In the genomic region with DNA sequence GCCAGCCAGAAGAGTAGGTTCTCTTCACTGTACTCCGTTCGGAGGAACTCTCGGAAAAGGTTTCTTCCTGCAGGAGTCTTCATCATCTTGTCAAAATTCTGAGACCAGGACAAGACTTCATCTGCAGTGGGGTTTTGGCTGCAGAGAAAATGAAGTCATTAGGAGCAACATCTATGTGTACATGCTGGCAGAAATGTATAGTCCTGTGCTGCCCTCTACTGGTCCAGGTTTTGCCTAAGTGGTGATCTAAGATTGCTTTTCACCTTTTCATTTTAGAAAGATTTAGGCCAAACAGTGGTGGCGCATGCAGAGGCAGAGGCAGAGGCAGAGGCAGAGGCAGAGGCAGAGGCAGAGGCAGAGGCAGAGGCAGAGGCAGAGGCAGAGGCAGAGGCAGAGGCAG, we compare ENCODE assay signal across 8 mouse cellular contexts. TPM values are rescaled to one million over a fixed set of nuclear protein-coding genes. Genes with fewer than 3 reads are reported as not detected.
DNase-seq lines count a peak whose midpoint lies in the region; ATAC-seq and TF ChIP-seq lines count a peak whose summit lies in the region.

No protein-coding gene starts in this region.

- 83% methylated on average over 4 of the region's 4 CpGs for WGBS in intestine, postnatal 0 days
- WGBS in intestine, embryonic 15.5 days: 75% methylated on average over 4 of the region's 4 CpGs

- peak; percentile 76 for DNase-seq in B cell, adult 2 months
- DNase-seq in ES-E14 (ENCODE audit: low read depth, low spot score): peak; percentile 56
- peak; percentile 56 to 68 for DNase-seq in cerebellum, postnatal 14 days
- DNase-seq in kidney, adult 9 months: peak; percentile 66
- DNase-seq in naive thymus-derived CD4-positive, alpha-beta T cell, adult 2 months (ENCODE audit: low read depth): peak; percentile 85
- peak; percentile 13 for DNase-seq in yolk sac, embryonic 10.5 days (ENCODE audit: low spot score)

- in situ Hi-C loops in ES-E14 (cut with MboI; ENCODE audit: low sequenced_read_pairs in 2 of 2, unreplicated experiment in 2 of 2): no loop called here

- TF ChIP-seq CTCF in intestine, postnatal 0 days (IDR thresholded peaks at IDR 0.05; ENCODE audit: low read depth): peak; percentile 79

- no peaks in the 10 kb centered on the region for H3K36me3 ChIP-seq in intestine, postnatal 0 days (ENCODE audit: control insufficient read depth, insufficient read depth)
- no peaks in the 10 kb centered on the region for H3K36me3 ChIP-seq in intestine, embryonic 15.5 days
- H3K36me3 ChIP-seq in ES-E14 (ENCODE audit: control insufficient read depth, insufficient read depth, low read length, poor library complexity, severe bottlenecking): no peaks in the 10 kb centered on the region

- no peak for ATAC-seq in intestine, postnatal 0 days
- ATAC-seq in intestine, embryonic 15.5 days: no peak

- H3K9me3 ChIP-seq in intestine, postnatal 0 days (ENCODE audit: control insufficient read depth): no peaks in the 10 kb centered on the region
- H3K9me3 ChIP-seq in intestine, embryonic 15.5 days: no peaks in the 10 kb centered on the region
- no peaks in the 10 kb centered on the region for H3K9me3 ChIP-seq in ES-E14 (ENCODE audit: control insufficient read depth, insufficient read depth, low read depth, low read length)

- no peaks in the 10 kb centered on the region for H3K27me3 ChIP-seq in intestine, postnatal 0 days (replicated peaks; ENCODE audit: control insufficient read depth, insufficient read depth, low read length)
- H3K27me3 ChIP-seq in intestine, embryonic 15.5 days (replicated peaks): no peaks in the 10 kb centered on the region

- H3K4me2 ChIP-seq in intestine, postnatal 0 days (replicated peaks; ENCODE audit: low read depth): no peak overlapping the region
- no peak overlapping the region for H3K4me2 ChIP-seq in intestine, embryonic 15.5 days (replicated peaks)

- H3K27ac ChIP-seq in intestine, postnatal 0 days (ENCODE audit: low read depth, low read length): no peak overlapping the region
- H3K27ac ChIP-seq in intestine, embryonic 15.5 days: no peak overlapping the region
- H3K27ac ChIP-seq in ES-E14 (ENCODE audit: insufficient read depth, low read depth, low read length, poor library complexity, severe bottlenecking): no peak overlapping the region

- no peak overlapping the region for H3K4me3 ChIP-seq in intestine, postnatal 0 days (ENCODE audit: low read depth, low read length)
- no peak overlapping the region for H3K4me3 ChIP-seq in intestine, embryonic 15.5 days (replicated peaks)
- H3K4me3 ChIP-seq in ES-E14 (ENCODE audit: insufficient read depth in 1 of 2, low read depth in 1 of 2, low read length in 2 of 2, poor library complexity in 1 of 2, severe bottlenecking in 1 of 2): no peak overlapping the region

- H3K9ac ChIP-seq in intestine, postnatal 0 days (ENCODE audit: low read depth, low read length): no peak overlapping the region
- H3K9ac ChIP-seq in intestine, embryonic 15.5 days: no peak overlapping the region
- H3K9ac ChIP-seq in ES-E14 (ENCODE audit: insufficient read depth, low read depth, low read length, poor library complexity, severe bottlenecking): no peak overlapping the region

- H3K4me1 ChIP-seq in intestine, postnatal 0 days (replicated peaks; ENCODE audit: control insufficient read depth, insufficient read depth, low read length): no peaks in the 10 kb centered on the region
- H3K4me1 ChIP-seq in intestine, embryonic 15.5 days (replicated peaks): no peaks in the 10 kb centered on the region
- no peaks in the 10 kb centered on the region for H3K4me1 ChIP-seq in ES-E14 (ENCODE audit: control insufficient read depth in 2 of 2, insufficient read depth in 2 of 2, low read length in 2 of 2, poor library complexity in 1 of 2)

TF ChIP-seq in ES-E14, 5 proteins besides CTCF, POLR2A, EP300 and RAD21:
- no peak for TF ChIP-seq ZC3H11A (IDR thresholded peaks at IDR 0.05; ENCODE audit: borderline replicate concordance, low read depth, low read length)
- no peak for TF ChIP-seq HCFC1 (IDR thresholded peaks at IDR 0.05; ENCODE audit: borderline replicate concordance, insufficient read depth, low read length)
- no peak for TF ChIP-seq MAFK (IDR thresholded peaks at IDR 0.05; ENCODE audit: insufficient read depth, low read depth, low read length)
- no peak for TF ChIP-seq ZNF384 (IDR thresholded peaks at IDR 0.05; ENCODE audit: low read depth, low read length)
- TF ChIP-seq CHD2 (IDR thresholded peaks at IDR 0.05; ENCODE audit: low read depth, low read length): no peak

RNA-seq across cellular contexts. Expression of a gene that starts 17.7 kb away (rescaled TPM):
- polyA plus RNA-seq in intestine, postnatal 0 days (2015; fragmentation: Nextera tagmentation; extraction: Ambion mirVana): 9.3 and 10.5 TPM in 2 replicates
- 14.7 and 18.1 TPM in 2 replicates for polyA plus RNA-seq in intestine, embryonic 15.5 days (2015; fragmentation: Nextera tagmentation; extraction: Ambion mirVana)
- 6.8 and 7.0 TPM in 2 replicates for total RNA-seq in ES-E14 (2012; rRNA removed)

RNA-seq across cellular contexts. Expression of a gene that starts 36.0 kb away (rescaled TPM):
- polyA plus RNA-seq in intestine, postnatal 0 days (2015; fragmentation: Nextera tagmentation; extraction: Ambion mirVana): 12.2 and 14.6 TPM in 2 replicates
- 53.9 and 58.7 TPM in 2 replicates for polyA plus RNA-seq in intestine, embryonic 15.5 days (2015; fragmentation: Nextera tagmentation; extraction: Ambion mirVana)
- total RNA-seq in ES-E14 (2012; rRNA removed): 60.7 and 62.8 TPM in 2 replicates

Comparison
In these comparisons a context has a peak if more than half of its experiments do, and no peak if none do; other contexts are left out.
1. DNase-seq: peak in every context shown above with its lines; median percentile 85 in naive thymus-derived CD4-positive, alpha-beta T cell, adult 2 months; 76 in B cell, adult 2 months; 66 in kidney, adult 9 months; 62 in cerebellum, postnatal 14 days; 56 in ES-E14; 13 in yolk sac, embryonic 10.5 days.